Mouse (Mus musculus): Measurements from ENCODE around the gene Chp2. TPM values are rescaled to one million over a fixed set of nuclear protein-coding genes. Genes with fewer than 3 reads are reported as not detected.

Gene Chp2
- polyA plus RNA-seq (2016; fragmentation: Nextera tagmentation; extraction: Ambion mirVana): 0.29 and 0.67 TPM in 2 replicates

GRCm38 (mm10) chr7:122219315-122219801 is at the start of gene Chp2:
Gene Chp2 (plus strand): TSS chr7:122219496.
- Histone ChIP-seq H3K4me3 (replicated peaks) (no peak within 1 kb of the TSS), H3K27me3 (no peaks in the 10 kb centered on the region), H3K4me1 (peaks cover 7% of the 10 kb centered on the region), H3K36me3 (replicated peaks) (no peaks in the 10 kb centered on the region), H3K27ac (no peak within 1 kb of the TSS), H3K4me2 (peak within 1 kb of the TSS; percentile 31), H3K9me3 (no peaks in the 10 kb centered on the region), H3K9ac (no peak within 1 kb of the TSS)
- ATAC-seq (ENCODE audit: low FRiP score): no peak
- 41% methylated on average over 20 of the region's 20 CpGs for WGBS

DNA sequence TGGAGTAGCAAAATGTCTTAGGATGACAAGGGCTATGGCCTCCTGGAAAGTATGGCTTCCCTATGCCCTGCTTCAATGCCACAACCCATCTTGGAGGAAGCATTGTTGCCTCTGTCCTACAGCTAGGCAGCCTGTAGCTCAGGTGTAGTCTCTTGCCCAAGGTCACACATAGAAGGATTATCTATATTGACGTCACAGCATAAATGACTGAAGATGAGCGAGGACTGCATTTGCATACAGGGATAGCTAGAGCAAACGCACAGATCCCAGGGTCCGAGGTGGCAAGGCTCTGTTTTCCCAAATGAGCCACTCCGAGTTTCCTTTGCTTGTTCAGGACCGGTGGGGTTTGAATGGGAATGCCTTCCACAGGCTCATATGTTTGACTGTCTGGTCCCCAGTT is 48.6 kb upstream of the Chp2 start:
- no peak for ATAC-seq (ENCODE audit: low FRiP score)
- H3K4me2 ChIP-seq: no peak overlapping the region
- H3K4me3 ChIP-seq (replicated peaks): no peak overlapping the region
- no peaks in the 10 kb centered on the region for H3K27me3 ChIP-seq
- no peak overlapping the region for H3K27ac ChIP-seq
- no peaks in the 10 kb centered on the region for H3K9me3 ChIP-seq
- H3K9ac ChIP-seq: no peak overlapping the region
- H3K36me3 ChIP-seq (replicated peaks): peaks cover 52% of the 10 kb centered on the region
- H3K4me1 ChIP-seq: no peaks in the 10 kb centered on the region
- WGBS: 87% methylated on average over 6 of the region's 6 CpGs

DNA sequence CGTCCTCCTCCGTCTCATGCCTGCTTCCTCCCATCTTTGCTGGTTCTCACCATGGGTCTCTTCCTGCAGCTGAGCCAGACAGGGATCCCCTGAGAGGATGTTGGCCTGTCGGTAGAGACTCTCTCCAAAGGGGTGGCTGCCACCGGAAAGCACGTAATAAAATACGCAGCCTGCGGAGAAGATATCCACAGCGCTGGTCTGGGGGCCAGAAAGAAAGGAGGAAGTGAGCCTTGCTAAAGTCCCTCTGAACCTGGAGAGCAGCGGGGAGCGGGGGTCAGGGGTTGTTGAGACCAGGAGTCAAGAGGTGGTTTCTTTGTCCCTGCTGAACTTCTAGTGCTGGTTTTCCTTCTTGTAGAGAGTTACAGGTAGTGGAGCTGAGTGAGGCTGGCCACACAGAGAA is 47.7 kb upstream of the Chp2 start:
- Histone ChIP-seq H3K27me3 (no peaks in the 10 kb centered on the region), H3K4me1 (no peaks in the 10 kb centered on the region), H3K36me3 (replicated peaks) (peaks cover 43% of the 10 kb centered on the region), H3K4me2 (no peak overlapping the region), H3K9me3 (no peaks in the 10 kb centered on the region), H3K9ac (no peak overlapping the region), H3K4me3 (replicated peaks) (no peak overlapping the region), H3K27ac (no peak overlapping the region)
- no peak for ATAC-seq (ENCODE audit: low FRiP score)
- WGBS: 83% methylated on average over 10 of the region's 10 CpGs

- H3K36me3 ChIP-seq (replicated peaks): no peaks in the 10 kb centered on the region
- H3K4me1 ChIP-seq: 0 out of 2 replicates have a peak, but pooled peaks cover under 1% of the 10 kb centered on the region
- no peaks in the 10 kb centered on the region for H3K27me3 ChIP-seq
- no peak overlapping the region for H3K9ac ChIP-seq
- no peak overlapping the region for H3K4me3 ChIP-seq (replicated peaks)
- H3K9me3 ChIP-seq: no peaks in the 10 kb centered on the region
- ATAC-seq (ENCODE audit: low FRiP score): no peak
- H3K27ac ChIP-seq: no peak overlapping the region
- 96% methylated on average over 7 of the region's 7 CpGs for WGBS
- no peak overlapping the region for H3K4me2 ChIP-seq
Observed at GRCm38 (mm10) chr7:122180720-122181119, 38.6 kb upstream of the Chp2 start.

- ATAC-seq (ENCODE audit: low FRiP score): no peak
- 78% methylated on average over 5 of the region's 5 CpGs for WGBS
- Histone ChIP-seq H3K4me2 (no peak overlapping the region), H3K27me3 (no peaks in the 10 kb centered on the region), H3K9ac (no peak overlapping the region), H3K36me3 (replicated peaks) (no peaks in the 10 kb centered on the region), H3K9me3 (no peaks in the 10 kb centered on the region), H3K4me3 (replicated peaks) (no peak overlapping the region), H3K4me1 (0 out of 2 replicates have a peak, but pooled peaks cover 4% of the 10 kb centered on the region), H3K27ac (no peak overlapping the region)
Observed at GRCm38 (mm10) chr7:122184569-122184968, 34.7 kb upstream of the Chp2 start.

DNA sequence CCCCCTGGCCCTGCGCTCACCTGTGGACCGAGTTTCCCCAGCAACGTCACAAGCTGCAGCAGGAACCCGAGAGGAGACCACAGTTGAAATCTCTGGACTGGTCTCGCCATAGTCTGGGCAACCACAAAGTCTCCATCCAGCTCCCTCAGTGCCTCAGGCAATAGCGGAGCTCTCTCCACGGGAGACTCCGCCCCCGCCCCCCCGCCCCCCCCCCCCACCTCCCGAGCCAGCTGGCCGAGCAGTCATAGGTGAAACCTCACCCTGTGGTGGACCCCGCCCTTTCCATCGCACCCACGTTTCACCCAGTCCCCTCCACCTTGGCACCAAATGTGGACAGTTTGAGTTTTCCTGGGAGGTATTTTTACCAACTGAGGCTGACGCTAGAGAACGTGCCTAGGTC is 33.3 kb upstream of the Chp2 start, which contains the start of gene Ern2:
Ern2 (minus strand) TSS at position 165 of the 400 bp plus-strand sequence.
- Histone ChIP-seq H3K9ac (no peak within 1 kb of the TSS), H3K27ac (no peak within 1 kb of the TSS), H3K4me2 (peak within 1 kb of the TSS; percentile 30), H3K36me3 (replicated peaks) (no peaks in the 10 kb centered on the region), H3K27me3 (no peaks in the 10 kb centered on the region), H3K4me1 (0 out of 2 replicates have a peak, but pooled peaks cover 4% of the 10 kb centered on the region), H3K4me3 (replicated peaks) (no peak within 1 kb of the TSS), H3K9me3 (no peaks in the 10 kb centered on the region)
- ATAC-seq (ENCODE audit: low FRiP score): no peak
- 23% methylated on average over 17 of the region's 17 CpGs for WGBS

- Histone ChIP-seq H3K9me3 (no peaks in the 10 kb centered on the region), H3K9ac (no peak overlapping the region), H3K4me1 (0 out of 2 replicates have a peak, but pooled peaks cover 4% of the 10 kb centered on the region), H3K36me3 (replicated peaks) (no peaks in the 10 kb centered on the region), H3K4me2 (no peak overlapping the region), H3K27ac (no peak overlapping the region), H3K27me3 (no peaks in the 10 kb centered on the region), H3K4me3 (replicated peaks) (no peak overlapping the region)
- ATAC-seq (ENCODE audit: low FRiP score): no peak
- WGBS: 30% methylated on average over 7 of the region's 7 CpGs
Observed at GRCm38 (mm10) chr7:122189484-122189883, 29.8 kb upstream of the Chp2 start.

DNA sequence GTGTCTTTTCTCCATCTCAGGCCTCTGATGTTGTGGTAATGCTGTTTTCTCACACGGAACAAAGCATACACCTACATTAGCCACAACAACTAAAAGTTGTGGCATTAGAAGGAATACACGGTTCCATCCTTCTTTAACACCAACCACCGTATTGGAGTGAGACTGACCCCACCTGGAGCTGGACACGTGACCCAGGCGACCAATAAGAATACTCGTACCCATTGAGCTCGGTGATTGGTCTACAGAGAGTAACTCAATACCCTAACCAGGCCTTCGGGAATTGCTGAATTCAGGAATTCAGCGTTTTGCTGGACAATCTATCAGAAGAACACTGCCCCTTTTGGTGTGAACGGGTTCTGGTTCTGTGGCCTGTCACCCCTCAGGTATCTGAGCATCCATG is 28.2 kb upstream of the Chp2 start:
- Histone ChIP-seq H3K4me1 (0 out of 2 replicates have a peak, but pooled peaks cover under 1% of the 10 kb centered on the region), H3K9me3 (no peaks in the 10 kb centered on the region), H3K36me3 (replicated peaks) (no peaks in the 10 kb centered on the region), H3K27ac (no peak overlapping the region), H3K9ac (no peak overlapping the region), H3K27me3 (no peaks in the 10 kb centered on the region), H3K4me3 (replicated peaks) (no peak overlapping the region), H3K4me2 (no peak overlapping the region)
- 68% methylated on average over 10 of the region's 10 CpGs for WGBS
- no peak for ATAC-seq (ENCODE audit: low FRiP score)

DNA sequence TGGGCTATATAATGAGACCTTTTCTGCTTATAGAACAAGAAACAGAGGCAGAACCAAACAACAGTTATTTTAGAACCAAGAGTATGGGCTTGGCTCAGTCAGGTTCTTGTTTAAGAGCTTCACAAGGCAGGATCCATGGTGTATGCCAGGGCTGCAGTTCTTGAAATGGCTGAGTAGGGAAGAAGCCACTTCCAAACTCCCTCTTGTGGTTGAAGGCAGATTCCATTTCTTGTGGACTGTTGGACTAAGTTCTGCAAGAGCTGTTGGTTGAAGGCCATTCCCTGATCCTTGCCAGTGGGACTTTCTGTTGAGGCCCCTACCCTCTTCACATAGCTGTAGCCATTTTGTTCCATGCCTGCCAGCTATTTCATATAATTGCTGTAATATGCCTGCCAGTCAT is 25.4 kb upstream of the Chp2 start:
- ATAC-seq (ENCODE audit: low FRiP score): no peak
- no peaks in the 10 kb centered on the region for H3K4me1 ChIP-seq

GRCm38 (mm10) chr7:122196771-122197170 is 22.5 kb upstream of the Chp2 start:
- no peaks in the 10 kb centered on the region for H3K27me3 ChIP-seq
- no peak for ATAC-seq (ENCODE audit: low FRiP score)
- 89% methylated on average over 9 of the region's 9 CpGs for WGBS
- H3K9me3 ChIP-seq: no peaks in the 10 kb centered on the region
- H3K27ac ChIP-seq: no peak overlapping the region
- H3K9ac ChIP-seq: no peak overlapping the region
- H3K4me2 ChIP-seq: no peak overlapping the region
- no peak overlapping the region for H3K4me3 ChIP-seq (replicated peaks)
- no peaks in the 10 kb centered on the region for H3K4me1 ChIP-seq
- H3K36me3 ChIP-seq (replicated peaks): no peaks in the 10 kb centered on the region

More for the DNA sequence above, 25.4 kb upstream of the Chp2 start:
- no peaks in the 10 kb centered on the region for H3K27me3 ChIP-seq
- no peak overlapping the region for H3K4me2 ChIP-seq
- H3K27ac ChIP-seq: no peak overlapping the region
- no peaks in the 10 kb centered on the region for H3K9me3 ChIP-seq
- no peaks in the 10 kb centered on the region for H3K36me3 ChIP-seq (replicated peaks)
- H3K4me3 ChIP-seq (replicated peaks): no peak overlapping the region
- no peak overlapping the region for H3K9ac ChIP-seq

GRCm38 (mm10) chr7:122197306-122197705 is 22.0 kb upstream of the Chp2 start:
- Histone ChIP-seq H3K4me1 (no peaks in the 10 kb centered on the region), H3K9ac (no peak overlapping the region), H3K27ac (no peak overlapping the region), H3K36me3 (replicated peaks) (no peaks in the 10 kb centered on the region), H3K4me2 (no peak overlapping the region), H3K4me3 (replicated peaks) (no peak overlapping the region), H3K27me3 (no peaks in the 10 kb centered on the region), H3K9me3 (no peaks in the 10 kb centered on the region)
- 47% methylated on average over 4 of the region's 4 CpGs for WGBS
- ATAC-seq (ENCODE audit: low FRiP score): no peak

- 28% methylated on average over 5 of the region's 5 CpGs for WGBS
- H3K9ac ChIP-seq: no peak overlapping the region
- H3K4me3 ChIP-seq (replicated peaks): no peak overlapping the region
- no peaks in the 10 kb centered on the region for H3K9me3 ChIP-seq
- no peak for ATAC-seq (ENCODE audit: low FRiP score)
- no peaks in the 10 kb centered on the region for H3K4me1 ChIP-seq
- H3K36me3 ChIP-seq (replicated peaks): no peaks in the 10 kb centered on the region
- no peak overlapping the region for H3K27ac ChIP-seq
- H3K4me2 ChIP-seq: no peak overlapping the region
- H3K27me3 ChIP-seq: no peaks in the 10 kb centered on the region
Observed at GRCm38 (mm10) chr7:122199296-122199695, 20.0 kb upstream of the Chp2 start.

DNA sequence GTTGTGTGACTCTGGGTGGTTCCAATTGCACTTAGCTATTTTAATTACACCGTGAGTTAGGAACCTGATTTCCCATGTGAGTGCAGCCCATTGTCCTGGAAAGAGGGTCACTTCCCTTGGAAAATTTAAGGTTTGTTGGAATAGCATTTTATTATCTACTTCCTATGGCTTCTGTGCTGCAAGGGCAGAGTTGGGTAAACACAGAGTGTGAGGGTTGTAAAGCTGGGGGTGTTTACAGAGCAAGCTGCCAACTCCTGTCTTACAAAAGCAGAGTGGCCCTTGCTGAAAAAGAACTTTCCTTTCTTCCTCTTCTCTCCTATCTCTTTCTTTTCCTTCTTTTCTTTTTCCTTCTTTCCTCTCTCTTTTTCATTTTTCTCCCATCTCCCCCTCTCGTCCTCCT is 15.4 kb upstream of the Chp2 start:
- no peaks in the 10 kb centered on the region for H3K27me3 ChIP-seq
- no peak overlapping the region for H3K4me2 ChIP-seq
- H3K4me1 ChIP-seq: no peaks in the 10 kb centered on the region
- H3K27ac ChIP-seq: no peak overlapping the region
- H3K36me3 ChIP-seq (replicated peaks): no peaks in the 10 kb centered on the region
- H3K9me3 ChIP-seq: no peaks in the 10 kb centered on the region
- no peak overlapping the region for H3K9ac ChIP-seq
- no peak for ATAC-seq (ENCODE audit: low FRiP score)
- 56% methylated on average over 2 of the region's 2 CpGs for WGBS
- no peak overlapping the region for H3K4me3 ChIP-seq (replicated peaks)
